Mouse (Mus musculus) heart, postnatal 0 days (tissue): ENCODE measurements around the gene Vps72.

ENCODE experiments used
- CTCF ChIP-seq: IDR thresholded peaks from 2 replicates; pipeline ENCODE4 v1.5.1; 2016; ENCODE audit warnings: antibody characterized with exemption, control low read depth, low read depth
- EP300 ChIP-seq: IDR thresholded peaks from 2 replicates; pipeline ENCODE4 v1.6.1; 2016; ENCODE audit warnings: antibody characterized with exemption, low read depth

DNA sequence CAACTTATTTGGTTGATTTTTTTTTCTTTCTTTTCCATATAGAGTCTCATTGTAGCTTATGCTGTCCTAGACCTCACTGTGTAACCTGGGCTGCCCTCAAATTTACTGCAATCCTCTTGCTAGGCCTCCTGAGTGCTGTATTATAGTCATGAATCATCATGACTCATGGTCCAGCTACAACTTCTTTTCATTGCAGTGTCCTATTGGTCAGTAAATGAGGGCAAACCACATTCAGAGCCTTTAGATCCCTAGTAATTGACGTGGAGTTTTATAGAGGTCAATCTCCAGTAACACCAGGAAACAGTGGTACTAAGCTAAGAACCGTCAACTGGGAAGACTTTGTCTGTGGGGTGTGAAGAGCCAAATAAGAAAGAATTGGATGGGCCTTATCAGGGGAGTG is 6.9 kb downstream of the Vps72 start:
- TF ChIP-seq CTCF (no peak), EP300 (no peak)
